Mouse (Mus musculus): ENCODE measurements around the gene BB287469. TPM values are rescaled to one million over a fixed set of nuclear protein-coding genes. Genes with fewer than 3 reads are reported as not detected.
"Not testable (repeated sequence)": the region's sequence is repeated elsewhere in the genome, so short reads cannot be mapped to it uniquely, and the experiment has no call there.

Gene BB287469
- 2.5 and 2.8 TPM in 2 replicates for total RNA-seq (2012; rRNA removed)

- H3K36me3 ChIP-seq (ENCODE audit: control insufficient read depth, insufficient read depth, low read length, poor library complexity, severe bottlenecking); H3K27ac ChIP-seq (ENCODE audit: insufficient read depth, low read depth, low read length, poor library complexity, severe bottlenecking); H3K4me3 ChIP-seq (ENCODE audit: insufficient read depth in 1 of 2, low read depth in 1 of 2, low read length in 2 of 2, poor library complexity in 1 of 2, severe bottlenecking in 1 of 2); in situ Hi-C loops (cut with MboI; ENCODE audit: low sequenced_read_pairs in 2 of 2, unreplicated experiment in 2 of 2); H3K4me1 ChIP-seq (ENCODE audit: control insufficient read depth in 2 of 2, insufficient read depth in 2 of 2, low read length in 2 of 2, poor library complexity in 1 of 2); DNase-seq (ENCODE audit: low read depth, low spot score); H3K9ac ChIP-seq (ENCODE audit: insufficient read depth, low read depth, low read length, poor library complexity, severe bottlenecking); H3K9me3 ChIP-seq (ENCODE audit: control insufficient read depth, insufficient read depth, low read depth, low read length): not testable (repeated sequence)
Measured at GRCm38 (mm10) chr12:87816277-87816676, at the start of gene BB287469. BB287469 (plus strand) TSS chr12:87816577.

- H3K27ac ChIP-seq (ENCODE audit: insufficient read depth, low read depth, low read length, poor library complexity, severe bottlenecking); DNase-seq (ENCODE audit: low read depth, low spot score); H3K9me3 ChIP-seq (ENCODE audit: control insufficient read depth, insufficient read depth, low read depth, low read length); in situ Hi-C loops (cut with MboI; ENCODE audit: low sequenced_read_pairs in 2 of 2, unreplicated experiment in 2 of 2); H3K4me1 ChIP-seq (ENCODE audit: control insufficient read depth in 2 of 2, insufficient read depth in 2 of 2, low read length in 2 of 2, poor library complexity in 1 of 2); H3K4me3 ChIP-seq (ENCODE audit: insufficient read depth in 1 of 2, low read depth in 1 of 2, low read length in 2 of 2, poor library complexity in 1 of 2, severe bottlenecking in 1 of 2); H3K9ac ChIP-seq (ENCODE audit: insufficient read depth, low read depth, low read length, poor library complexity, severe bottlenecking); H3K36me3 ChIP-seq (ENCODE audit: control insufficient read depth, insufficient read depth, low read length, poor library complexity, severe bottlenecking): not testable (repeated sequence)
Measured at GRCm38 (mm10) chr12:87775655-87776054, 40.7 kb upstream of the BB287469 start, which contains the start of gene Gm21319. Gm21319 (minus strand) TSS chr12:87775755.

GRCm38 (mm10) chr12:87795212-87795611 is 21.2 kb upstream of the BB287469 start, which contains the start of gene Gm21936:
Gm21936 (plus strand) TSS chr12:87795512.
- in situ Hi-C loops (cut with MboI; ENCODE audit: low sequenced_read_pairs in 2 of 2, unreplicated experiment in 2 of 2); H3K4me1 ChIP-seq (ENCODE audit: control insufficient read depth in 2 of 2, insufficient read depth in 2 of 2, low read length in 2 of 2, poor library complexity in 1 of 2); DNase-seq (ENCODE audit: low read depth, low spot score); H3K9ac ChIP-seq (ENCODE audit: insufficient read depth, low read depth, low read length, poor library complexity, severe bottlenecking); H3K27ac ChIP-seq (ENCODE audit: insufficient read depth, low read depth, low read length, poor library complexity, severe bottlenecking); H3K9me3 ChIP-seq (ENCODE audit: control insufficient read depth, insufficient read depth, low read depth, low read length); H3K36me3 ChIP-seq (ENCODE audit: control insufficient read depth, insufficient read depth, low read length, poor library complexity, severe bottlenecking); H3K4me3 ChIP-seq (ENCODE audit: insufficient read depth in 1 of 2, low read depth in 1 of 2, low read length in 2 of 2, poor library complexity in 1 of 2, severe bottlenecking in 1 of 2): not testable (repeated sequence)

- DNase-seq (ENCODE audit: low read depth, low spot score); in situ Hi-C loops (cut with MboI; ENCODE audit: low sequenced_read_pairs in 2 of 2, unreplicated experiment in 2 of 2); H3K4me3 ChIP-seq (ENCODE audit: insufficient read depth in 1 of 2, low read depth in 1 of 2, low read length in 2 of 2, poor library complexity in 1 of 2, severe bottlenecking in 1 of 2); H3K27ac ChIP-seq (ENCODE audit: insufficient read depth, low read depth, low read length, poor library complexity, severe bottlenecking); H3K9me3 ChIP-seq (ENCODE audit: control insufficient read depth, insufficient read depth, low read depth, low read length); H3K4me1 ChIP-seq (ENCODE audit: control insufficient read depth in 2 of 2, insufficient read depth in 2 of 2, low read length in 2 of 2, poor library complexity in 1 of 2); H3K36me3 ChIP-seq (ENCODE audit: control insufficient read depth, insufficient read depth, low read length, poor library complexity, severe bottlenecking); H3K9ac ChIP-seq (ENCODE audit: insufficient read depth, low read depth, low read length, poor library complexity, severe bottlenecking): not testable (repeated sequence)
Measured at GRCm38 (mm10) chr12:87797971-87798370, 18.4 kb upstream of the BB287469 start.

- H3K27ac ChIP-seq (ENCODE audit: insufficient read depth, low read depth, low read length, poor library complexity, severe bottlenecking); H3K9ac ChIP-seq (ENCODE audit: insufficient read depth, low read depth, low read length, poor library complexity, severe bottlenecking); H3K4me3 ChIP-seq (ENCODE audit: insufficient read depth in 1 of 2, low read depth in 1 of 2, low read length in 2 of 2, poor library complexity in 1 of 2, severe bottlenecking in 1 of 2); H3K4me1 ChIP-seq (ENCODE audit: control insufficient read depth in 2 of 2, insufficient read depth in 2 of 2, low read length in 2 of 2, poor library complexity in 1 of 2); in situ Hi-C loops (cut with MboI; ENCODE audit: low sequenced_read_pairs in 2 of 2, unreplicated experiment in 2 of 2); H3K36me3 ChIP-seq (ENCODE audit: control insufficient read depth, insufficient read depth, low read length, poor library complexity, severe bottlenecking); H3K9me3 ChIP-seq (ENCODE audit: control insufficient read depth, insufficient read depth, low read depth, low read length); DNase-seq (ENCODE audit: low read depth, low spot score): not testable (repeated sequence)
Measured at GRCm38 (mm10) chr12:87842239-87842638, 25.9 kb downstream of the BB287469 start, which contains the start of gene Gm2001. Gm2001 (minus strand) TSS chr12:87842339.

- H3K27ac ChIP-seq (ENCODE audit: insufficient read depth, low read depth, low read length, poor library complexity, severe bottlenecking); H3K4me1 ChIP-seq (ENCODE audit: control insufficient read depth in 2 of 2, insufficient read depth in 2 of 2, low read length in 2 of 2, poor library complexity in 1 of 2); H3K36me3 ChIP-seq (ENCODE audit: control insufficient read depth, insufficient read depth, low read length, poor library complexity, severe bottlenecking); H3K9ac ChIP-seq (ENCODE audit: insufficient read depth, low read depth, low read length, poor library complexity, severe bottlenecking); in situ Hi-C loops (cut with MboI; ENCODE audit: low sequenced_read_pairs in 2 of 2, unreplicated experiment in 2 of 2); H3K9me3 ChIP-seq (ENCODE audit: control insufficient read depth, insufficient read depth, low read depth, low read length); DNase-seq (ENCODE audit: low read depth, low spot score); H3K4me3 ChIP-seq (ENCODE audit: insufficient read depth in 1 of 2, low read depth in 1 of 2, low read length in 2 of 2, poor library complexity in 1 of 2, severe bottlenecking in 1 of 2): not testable (repeated sequence)
Measured at GRCm38 (mm10) chr12:87850657-87851056, 34.3 kb downstream of the BB287469 start.

- H3K27ac ChIP-seq (ENCODE audit: insufficient read depth, low read depth, low read length, poor library complexity, severe bottlenecking); DNase-seq (ENCODE audit: low read depth, low spot score); H3K4me1 ChIP-seq (ENCODE audit: control insufficient read depth in 2 of 2, insufficient read depth in 2 of 2, low read length in 2 of 2, poor library complexity in 1 of 2); H3K36me3 ChIP-seq (ENCODE audit: control insufficient read depth, insufficient read depth, low read length, poor library complexity, severe bottlenecking); H3K9ac ChIP-seq (ENCODE audit: insufficient read depth, low read depth, low read length, poor library complexity, severe bottlenecking); H3K9me3 ChIP-seq (ENCODE audit: control insufficient read depth, insufficient read depth, low read depth, low read length); in situ Hi-C loops (cut with MboI; ENCODE audit: low sequenced_read_pairs in 2 of 2, unreplicated experiment in 2 of 2); H3K4me3 ChIP-seq (ENCODE audit: insufficient read depth in 1 of 2, low read depth in 1 of 2, low read length in 2 of 2, poor library complexity in 1 of 2, severe bottlenecking in 1 of 2): not testable (repeated sequence)
Measured at GRCm38 (mm10) chr12:87856067-87856466, 39.7 kb downstream of the BB287469 start.

GRCm38 (mm10) chr12:87861740-87862692 is 45.6 kb downstream of the BB287469 start:
- in situ Hi-C loops (cut with MboI; ENCODE audit: low sequenced_read_pairs in 2 of 2, unreplicated experiment in 2 of 2); DNase-seq (ENCODE audit: low read depth, low spot score): not testable (repeated sequence)

More at GRCm38 (mm10) chr12:87861740-87862692, 45.6 kb downstream of the BB287469 start:
- H3K27ac ChIP-seq (ENCODE audit: insufficient read depth, low read depth, low read length, poor library complexity, severe bottlenecking); H3K9me3 ChIP-seq (ENCODE audit: control insufficient read depth, insufficient read depth, low read depth, low read length); H3K36me3 ChIP-seq (ENCODE audit: control insufficient read depth, insufficient read depth, low read length, poor library complexity, severe bottlenecking); H3K4me1 ChIP-seq (ENCODE audit: control insufficient read depth in 2 of 2, insufficient read depth in 2 of 2, low read length in 2 of 2, poor library complexity in 1 of 2); H3K4me3 ChIP-seq (ENCODE audit: insufficient read depth in 1 of 2, low read depth in 1 of 2, low read length in 2 of 2, poor library complexity in 1 of 2, severe bottlenecking in 1 of 2); H3K9ac ChIP-seq (ENCODE audit: insufficient read depth, low read depth, low read length, poor library complexity, severe bottlenecking): not testable (repeated sequence)
